Mouse (Mus musculus) ES-Bruce4 (cell line): ENCODE results near the gene Elp4.

Experiments
- CTCF ChIP-seq: IDR thresholded peaks from one replicate; pipeline ENCODE4 v1.8.1; 2011; ENCODE audit warnings: low read depth, low read length
- POLR2A ChIP-seq: IDR thresholded peaks from one replicate; pipeline ENCODE4 v1.8.1; 2011; ENCODE audit warnings: low read length; ENCODE audit not compliant: insufficient read depth

- TF ChIP-seq CTCF (no peak), POLR2A (no peak)
Observed at GRCm38 (mm10) chr2:105659350-105659749, 245.0 kb downstream of the Elp4 start.
